In genomic region chr10:118011687-118012567, GRCm38 (mm10) we compare ENCODE assay signal across 10 mouse cellular contexts.
DNase-seq lines count a peak whose midpoint lies in the region; TF ChIP-seq lines count a peak whose summit lies in the region.
"Had no signal": no experiment of that assay in that cellular context is flagged by ENCODE, and none has a peak within 500 bp of the region (broad histone marks: within the 10 kb centered on the region; RNA-seq: fewer than 3 reads in every experiment).

No protein-coding gene starts in this region.

- no peaks in the 10 kb centered on the region for H3K36me3 ChIP-seq in testis, adult 2 months (ENCODE audit: control insufficient read depth, insufficient read depth, low read length)
- H3K36me3 ChIP-seq: embryonic facial prominence, embryonic 13.5 days had no signal

- H3K27me3 ChIP-seq in testis, adult 2 months (ENCODE audit: control insufficient read depth, insufficient read depth, low read length) = no peaks in the 10 kb centered on the region
- H3K27me3 ChIP-seq: embryonic facial prominence, embryonic 13.5 days had no signal

- no peak overlapping the region for H3K27ac ChIP-seq in testis, adult 2 months (ENCODE audit: control insufficient read depth, insufficient read depth, low read depth, low read length)
- H3K27ac ChIP-seq: embryonic facial prominence, embryonic 13.5 days had no signal

- no peak for TF ChIP-seq CTCF in testis, adult 2 months (IDR thresholded peaks at IDR 0.05; ENCODE audit: control insufficient read depth, insufficient read depth, insufficient replicate concordance, low read depth, low read length)

- TF ChIP-seq POLR2A in testis, adult 2 months (IDR thresholded peaks at IDR 0.05; ENCODE audit: control insufficient read depth, low read depth, low read length) = no peak

- DNase-seq in adrenal gland, postnatal 14 days = peak; percentile 40
- DNase-seq in adrenal gland, adult 8-10 months = no peak
- no peak for DNase-seq in testis, postnatal 10 days (ENCODE audit: low spot score)
- DNase-seq in kidney, postnatal 36 days = peak; percentile 44 to 56
- DNase-seq in telencephalon, adult 2 months (ENCODE audit: low read depth, low spot score) = peak; percentile 26
- DNase-seq in cerebellum, adult 8-10 months = no peak
- no peak for DNase-seq in ovary, adult 18-20 months (ENCODE audit: low spot score)
- DNase-seq: right cerebral cortex, adult 18-20 months had no signal

- peak overlapping the region; percentile 15; the same call in 1 of the 2 replicates for H3K4me3 ChIP-seq in testis, adult 2 months (ENCODE audit: control insufficient read depth, low read depth, low read length)
- H3K4me3 ChIP-seq: embryonic facial prominence, embryonic 13.5 days had no signal

- H3K4me1 ChIP-seq in testis, adult 2 months (ENCODE audit: control insufficient read depth, insufficient read depth, low read length) = no peaks in the 10 kb centered on the region

Comparison
In these comparisons a context has a peak if more than half of its experiments do, and no peak if none do; other contexts are left out.
1. DNase-seq: peak in adrenal gland, postnatal 14 days (single experiment), kidney, postnatal 36 days (2 of 2) and telencephalon, adult 2 months (single experiment); none in adrenal gland, adult 8-10 months (single experiment), testis, postnatal 10 days (single experiment), cerebellum, adult 8-10 months (single experiment) and ovary, adult 18-20 months (single experiment).